Mouse (Mus musculus) spleen, adult 2 months (tissue): Measurements from ENCODE around the gene Vapa. TPM values are rescaled to one million over a fixed set of nuclear protein-coding genes. Genes with fewer than 3 reads are reported as not detected.
"Not testable (repeated sequence)": the region's sequence is repeated elsewhere in the genome, so short reads cannot be mapped to it uniquely, and the experiment has no call there.

ENCODE experiments used
- DNase-seq, 2 experiments: peaks; one replicate each; pipeline versions ENCODE4 v3.0.0 to v3.0.0-alpha.2; 2012 to 2021; ENCODE audit warnings: low spot score in 2 of 2, low read depth in 1 of 2
- H3K27ac ChIP-seq: fragments of 200-500 bp; 2 replicates; pipeline ENCODE4 v1.5.1; 2012; ENCODE audit warnings: low read length, inconsistent platforms; ENCODE audit not compliant: insufficient read depth
- H3K27me3 ChIP-seq: fragments of 200-500 bp; 2 replicates; pipeline ENCODE4 v1.6.1; 2012; ENCODE audit warnings: mild to moderate bottlenecking, moderate library complexity, low read length, inconsistent platforms; ENCODE audit not compliant: control insufficient read depth, insufficient read depth
- H3K36me3 ChIP-seq: fragments of 200-500 bp; 2 replicates; pipeline ENCODE4 v1.6.1; 2012; ENCODE audit warnings: mild to moderate bottlenecking, low read length, inconsistent platforms; ENCODE audit not compliant: control insufficient read depth, insufficient read depth
- H3K4me1 ChIP-seq: fragments of 200-500 bp; 2 replicates; pipeline ENCODE4 v1.6.1; 2011; ENCODE audit warnings: inconsistent platforms; ENCODE audit not compliant: control insufficient read depth, insufficient read depth, insufficient read length
- H3K4me3 ChIP-seq: fragments of 200-500 bp; 2 replicates; pipeline ENCODE4 v1.5.1; 2011; ENCODE audit warnings: mild to moderate bottlenecking, inconsistent platforms; ENCODE audit not compliant: insufficient read depth, insufficient read length; ENCODE audit errors: extremely low read depth
- CTCF ChIP-seq: fragments of 200-500 bp; IDR thresholded peaks from 2 replicates; pipeline ENCODE4 v1.5.1; 2011; ENCODE audit warnings: mild to moderate bottlenecking, inconsistent platforms; ENCODE audit not compliant: insufficient read depth, insufficient read length, insufficient replicate concordance; ENCODE audit errors: extremely low read depth
- POLR2A ChIP-seq: fragments of 200-500 bp; IDR thresholded peaks from 2 replicates; pipeline ENCODE4 v1.6.1; 2011; ENCODE audit warnings: low read depth, low read length, inconsistent platforms
- WGBS: fragments of 180-500 bp; shearing (Covaris S2); methylation state at CpG from one replicate; pipeline ENCODE4 v1.1.7; 2018; 5-methylcytosine and 5-hydroxymethylcytosine counted together
- polyA plus RNA-seq: library from polyadenylated mRNA; depleted of rRNA; stranded (reverse); fragments of >200 nt; gene quantifications from 2 replicates; pipeline ENCODE4 v1.2.3, GENCODE M21; 2012

Gene Vapa
- polyA plus RNA-seq, 1 experiment: 13.1 TPM

DNA sequence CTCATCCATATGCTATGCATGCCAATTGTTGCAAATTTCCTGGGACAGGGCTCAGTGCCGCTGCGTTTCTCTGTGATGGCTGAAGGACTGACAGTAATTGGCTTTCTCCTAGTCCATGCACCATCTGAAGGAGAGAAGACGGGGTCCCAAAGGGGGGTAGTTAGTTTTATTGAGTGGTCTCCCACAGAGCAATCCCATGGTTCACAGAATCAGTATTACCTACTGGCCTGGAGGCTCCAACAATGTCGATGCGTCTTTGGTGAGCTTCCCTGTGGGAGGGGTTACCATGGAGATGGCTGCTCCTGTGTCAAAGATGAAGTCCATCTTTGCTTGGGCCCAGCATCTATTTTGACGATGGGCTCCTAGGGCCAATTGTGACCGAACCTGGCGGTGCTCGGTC lies 54.6 kb downstream of the Vapa start:
- H3K36me3 ChIP-seq: no peaks in the 10 kb centered on the region
- WGBS: 71% methylated on average over 9 of the region's 9 CpGs
- no peaks in the 10 kb centered on the region for H3K4me1 ChIP-seq
- DNase-seq: no peak
- H3K4me3 ChIP-seq: no peak overlapping the region
- no peak for TF ChIP-seq POLR2A
- no peak for TF ChIP-seq CTCF
- H3K27me3 ChIP-seq: no peaks in the 10 kb centered on the region
- H3K27ac ChIP-seq: no peak overlapping the region

DNA sequence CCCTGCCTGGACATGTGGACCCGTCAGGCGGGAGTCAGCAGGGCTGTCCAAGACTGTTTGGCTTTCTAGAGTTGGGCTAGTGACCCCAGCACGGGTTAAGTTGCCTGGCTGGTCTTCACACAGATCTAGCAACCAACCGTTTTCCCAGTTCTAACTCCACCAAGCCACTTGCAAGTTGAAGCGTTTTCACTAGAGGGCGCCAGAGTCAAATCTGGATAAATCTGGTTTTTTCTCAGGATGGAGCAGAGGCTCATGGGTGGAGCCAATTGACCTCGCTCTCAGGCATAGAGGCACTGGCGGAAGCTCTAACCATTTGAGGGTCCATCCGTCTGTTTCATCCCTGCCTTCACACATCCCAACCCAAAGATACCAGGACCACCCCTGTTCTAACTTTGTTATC lies 55.1 kb downstream of the Vapa start:
- 35% methylated on average over 9 of the region's 9 CpGs for WGBS
- H3K4me1 ChIP-seq: no peaks in the 10 kb centered on the region
- TF ChIP-seq CTCF (peak; percentile 33; the same call in 1 of the 2 replicates), POLR2A (no peak)
- peak in 1 of 2 experiments; percentile 19 for DNase-seq
- no peaks in the 10 kb centered on the region for H3K27me3 ChIP-seq
- H3K4me3 ChIP-seq: no peak overlapping the region
- no peak overlapping the region for H3K27ac ChIP-seq
- no peaks in the 10 kb centered on the region for H3K36me3 ChIP-seq

DNA sequence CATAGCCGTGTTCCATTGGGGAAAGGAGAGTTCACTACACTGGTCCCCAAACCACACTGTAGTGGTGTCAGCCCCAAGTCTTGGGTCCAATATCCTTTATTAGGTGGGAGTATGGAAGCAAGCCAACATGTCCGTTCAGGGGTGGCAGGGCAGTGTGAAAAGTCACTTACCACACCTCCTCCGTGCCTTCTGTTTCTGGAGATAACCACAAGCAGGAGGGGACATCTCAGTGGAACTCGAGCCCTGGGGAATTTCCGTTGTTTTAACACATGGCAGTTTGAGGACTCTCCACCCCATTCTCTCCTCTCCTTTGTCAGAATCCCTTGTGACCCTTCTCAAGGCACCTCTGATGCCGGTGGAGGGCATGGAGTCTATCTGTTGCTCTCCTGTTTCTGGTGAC lies 56.1 kb downstream of the Vapa start:
- no peaks in the 10 kb centered on the region for H3K27me3 ChIP-seq
- WGBS: 52% methylated on average over 6 of the region's 6 CpGs
- no peak overlapping the region for H3K27ac ChIP-seq
- no peaks in the 10 kb centered on the region for H3K4me1 ChIP-seq
- no peak for DNase-seq
- TF ChIP-seq CTCF (no peak), POLR2A (no peak)
- H3K4me3 ChIP-seq: no peak overlapping the region
- no peaks in the 10 kb centered on the region for H3K36me3 ChIP-seq

DNA sequence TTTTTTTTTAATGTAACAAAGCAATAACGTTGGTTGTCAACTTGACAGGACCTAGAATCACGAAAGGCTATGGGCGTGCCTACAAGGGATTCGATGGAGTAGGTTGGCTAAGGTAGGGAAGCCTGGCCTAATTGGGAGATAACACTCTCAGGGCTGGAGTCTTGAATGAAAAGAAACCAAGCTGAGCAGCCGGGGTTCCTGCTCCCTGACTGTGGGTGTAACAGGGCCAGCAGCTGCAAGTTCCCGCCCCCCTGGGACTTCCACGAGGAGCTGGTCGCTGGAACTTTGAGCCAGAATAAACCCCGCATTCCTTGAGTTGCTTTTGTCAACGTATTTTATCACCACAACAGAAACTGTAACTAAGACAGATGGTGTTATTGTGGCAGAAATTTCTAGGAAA lies 56.6 kb downstream of the Vapa start:
- H3K36me3 ChIP-seq: no peaks in the 10 kb centered on the region
- no peak for DNase-seq
- no peak overlapping the region for H3K27ac ChIP-seq
- WGBS: 57% methylated on average over 10 of the region's 10 CpGs
- no peak overlapping the region for H3K4me3 ChIP-seq
- TF ChIP-seq POLR2A (no peak), CTCF (no peak)
- no peaks in the 10 kb centered on the region for H3K4me1 ChIP-seq
- H3K27me3 ChIP-seq: no peaks in the 10 kb centered on the region

DNA sequence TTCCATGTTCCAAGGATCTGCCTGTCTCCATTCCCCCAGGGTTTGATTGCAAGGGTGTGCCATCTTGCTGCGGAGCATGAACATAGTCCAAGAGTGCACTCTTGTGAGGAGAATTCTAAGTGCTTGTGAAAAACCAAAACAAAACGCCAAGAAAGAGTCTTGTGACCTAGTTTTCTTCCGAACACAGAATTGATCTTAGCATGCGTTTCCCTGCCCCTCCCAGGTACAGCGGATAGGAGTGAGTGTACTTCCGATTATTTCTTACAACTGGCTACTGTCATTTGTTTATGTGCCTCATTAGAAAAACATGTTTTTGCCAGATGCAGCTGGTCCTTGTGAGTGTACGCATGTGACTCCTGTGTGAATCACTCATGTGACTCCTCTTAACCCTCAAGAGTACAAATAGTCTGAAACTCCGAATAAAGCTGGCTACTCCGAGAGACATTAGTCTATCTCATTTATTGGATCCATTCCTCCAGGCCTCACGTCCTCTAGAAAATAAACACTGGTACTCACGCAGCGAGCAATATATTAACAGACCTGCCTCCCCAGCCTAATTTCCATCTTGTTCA lies 60.8 kb downstream of the Vapa start:
- Histone ChIP-seq H3K4me3 (no peak overlapping the region), H3K27me3 (no peaks in the 10 kb centered on the region), H3K4me1 (no peaks in the 10 kb centered on the region), H3K36me3 (no peaks in the 10 kb centered on the region), H3K27ac (no peak overlapping the region)
- no peak for DNase-seq
- 92% methylated on average over 12 of the region's 12 CpGs for WGBS
- no peak for TF ChIP-seq CTCF

DNA sequence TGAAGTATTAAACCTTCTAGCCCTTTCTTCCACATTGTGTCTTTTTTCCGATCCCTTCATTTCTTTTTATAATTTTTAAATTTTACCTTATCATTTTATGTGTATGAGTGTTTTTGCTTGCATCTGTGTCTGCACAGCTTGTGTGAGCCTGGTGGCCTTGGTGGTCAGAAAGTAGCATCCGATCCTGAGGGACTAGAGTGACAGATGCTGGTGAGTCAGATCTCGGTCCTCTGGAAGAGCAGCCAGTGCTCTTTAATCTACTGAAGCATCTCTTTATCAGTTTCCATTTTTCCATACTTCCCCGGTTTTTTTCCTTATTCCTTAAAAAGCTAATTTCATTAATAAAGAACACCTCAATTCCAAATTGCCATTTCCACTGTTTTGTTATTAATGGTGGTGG lies 63.0 kb downstream of the Vapa start:
- no peaks in the 10 kb centered on the region for H3K36me3 ChIP-seq
- H3K27ac ChIP-seq: no peak overlapping the region
- H3K27me3 ChIP-seq: no peaks in the 10 kb centered on the region
- no peak for TF ChIP-seq CTCF
- no peak for TF ChIP-seq POLR2A
- H3K4me1 ChIP-seq: no peaks in the 10 kb centered on the region
- no peak for DNase-seq
- H3K4me3 ChIP-seq: no peak overlapping the region
- WGBS: 85% methylated on average over 4 of the region's 4 CpGs

DNA sequence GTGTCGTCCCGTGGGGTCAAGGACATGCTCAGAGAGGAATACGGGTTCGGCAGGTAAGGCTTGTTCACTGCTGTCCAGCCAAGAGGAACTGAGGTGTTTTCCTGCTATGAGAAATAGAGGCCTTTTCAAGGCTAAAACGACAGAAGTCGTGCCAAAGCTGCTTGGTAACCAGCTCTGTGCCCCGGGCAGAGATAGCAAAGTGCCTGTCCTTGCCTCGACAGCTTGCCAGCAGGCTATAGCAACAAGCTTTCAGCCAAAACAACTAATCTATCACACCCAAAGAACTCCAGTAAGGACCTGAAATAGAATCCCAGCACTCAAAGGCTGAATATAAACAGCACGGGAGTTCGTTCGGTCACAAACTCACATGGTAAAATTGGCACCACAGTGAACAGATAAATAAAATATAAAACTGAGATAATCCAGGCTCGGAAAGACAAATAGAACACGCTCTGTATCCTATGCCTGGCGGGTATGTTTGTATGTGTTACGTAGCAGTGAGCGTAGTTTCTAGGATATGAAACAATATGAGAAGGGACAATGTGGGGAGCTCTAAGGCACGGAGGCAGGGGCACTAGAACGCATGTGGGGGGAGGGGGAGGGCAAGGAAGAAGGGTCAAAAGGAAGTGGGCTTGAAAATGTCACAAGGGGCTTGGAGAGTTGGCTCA lies 64.5 kb downstream of the Vapa start:
- no peaks in the 10 kb centered on the region for H3K27me3 ChIP-seq
- no peak overlapping the region for H3K27ac ChIP-seq
- no peak overlapping the region for H3K4me3 ChIP-seq
- WGBS: 84% methylated on average over 18 of the region's 18 CpGs
- no peaks in the 10 kb centered on the region for H3K4me1 ChIP-seq
- H3K36me3 ChIP-seq: no peaks in the 10 kb centered on the region
- no peak for DNase-seq
- TF ChIP-seq POLR2A (no peak), CTCF (no peak)

DNA sequence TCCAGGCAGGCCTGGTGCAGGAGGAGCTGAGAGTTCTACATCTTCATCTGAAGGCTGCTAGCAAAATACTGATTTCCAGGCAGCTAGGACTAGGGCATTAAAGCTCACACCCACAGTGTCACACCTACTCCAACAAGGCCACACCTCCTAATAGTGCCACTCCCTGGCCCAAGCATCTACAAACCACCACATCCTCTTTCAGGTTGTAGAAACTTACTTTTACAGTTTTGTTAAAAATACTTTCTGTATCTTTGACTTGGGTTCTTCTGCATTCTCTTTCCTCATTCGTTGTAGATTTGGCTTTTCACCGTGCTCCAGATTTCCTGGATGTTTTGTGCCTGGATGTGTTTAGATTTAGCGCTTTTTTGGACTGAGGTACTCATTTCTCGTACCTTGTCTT lies 67.1 kb downstream of the Vapa start:
- not testable (repeated sequence) for H3K4me1 ChIP-seq, H3K36me3 ChIP-seq, DNase-seq, H3K27ac ChIP-seq, H3K4me3 ChIP-seq, H3K27me3 ChIP-seq
- 62% methylated on average over 4 of the region's 4 CpGs for WGBS
